Mouse (Mus musculus): Measurements from ENCODE around the gene Klhl2.
A peak's percentile ranks its signal among the peaks of the same experiment; 100 is the strongest.

Gene Klhl2

DNA sequence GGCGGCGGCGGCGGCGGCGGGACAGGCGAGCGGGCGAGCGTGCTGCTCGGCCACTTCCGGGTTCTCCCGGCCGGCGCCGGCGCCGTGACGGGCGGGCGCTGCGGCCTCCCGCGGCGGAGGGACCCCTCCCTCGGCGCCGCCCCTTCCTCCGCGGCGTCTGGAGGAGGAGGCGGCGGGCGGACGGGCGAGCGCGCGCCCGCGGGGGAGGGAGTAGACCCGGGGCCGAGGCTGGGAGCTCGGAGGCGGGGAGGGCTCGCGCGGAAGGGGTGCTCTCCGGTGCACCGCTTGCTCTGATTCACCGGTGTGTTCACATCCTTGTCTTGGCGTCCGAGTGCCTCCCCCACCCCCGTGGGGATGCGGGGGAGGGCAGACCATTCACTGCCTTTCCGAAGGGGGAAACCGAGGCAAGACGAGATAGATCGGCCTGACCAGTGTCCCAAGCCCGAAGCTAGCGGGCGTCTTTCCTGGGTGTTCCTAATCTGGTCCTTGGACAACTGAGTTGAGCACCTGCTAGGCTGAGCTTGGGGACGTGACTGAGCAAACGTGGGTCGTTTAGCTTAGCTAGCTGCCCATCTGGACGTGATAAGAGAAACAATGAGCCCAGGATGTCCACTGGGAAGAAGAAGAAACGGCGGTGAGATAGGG lies at the start of gene Klhl2:
Gene Klhl2, minus strand, starts transcription at position 121 of the 645 bp plus-strand sequence.
- peak; percentile 73 for DNase-seq (ENCODE audit: extremely low spot score, low spot score)

DNA sequence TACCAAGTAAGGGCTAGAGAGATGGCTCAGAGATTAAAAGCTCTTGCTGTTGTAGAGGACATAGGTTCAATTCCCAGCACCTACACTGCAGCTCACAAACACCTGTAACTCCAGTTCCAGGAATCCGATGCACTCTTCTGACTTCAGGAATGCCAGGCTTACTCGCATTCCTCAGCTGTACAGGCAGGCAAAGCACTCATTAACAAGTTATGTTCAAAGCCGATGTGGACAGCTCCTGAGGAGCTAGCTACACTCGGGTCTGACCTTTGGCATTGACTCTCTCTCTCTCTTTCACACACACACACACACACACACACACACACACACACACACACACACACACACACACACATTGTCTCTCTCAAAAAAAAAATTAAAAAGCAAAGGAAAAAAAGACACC lies 48.9 kb upstream of the Klhl2 start:
- DNase-seq (ENCODE audit: extremely low spot score, low spot score): no peak

DNA sequence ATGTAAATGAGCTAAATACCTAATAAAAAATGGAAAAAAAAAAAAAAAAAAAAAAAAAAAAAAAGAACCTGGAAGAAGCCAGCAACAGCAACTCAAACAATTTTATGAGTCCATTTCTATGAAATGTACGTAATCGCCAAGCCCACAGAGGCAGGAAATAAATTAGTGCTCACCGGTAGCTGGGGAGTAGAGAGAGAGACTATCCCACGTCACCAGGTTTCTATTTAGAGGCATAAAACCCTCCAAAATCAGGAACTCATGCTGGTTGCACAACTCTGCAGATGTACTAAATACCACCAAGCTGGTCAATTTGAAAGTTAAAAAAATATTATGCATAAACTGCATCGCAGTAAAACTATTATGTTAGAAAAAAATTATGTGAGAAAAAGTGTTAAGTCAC lies 46.9 kb upstream of the Klhl2 start:
- DNase-seq (ENCODE audit: extremely low spot score, low spot score): no peak

DNA sequence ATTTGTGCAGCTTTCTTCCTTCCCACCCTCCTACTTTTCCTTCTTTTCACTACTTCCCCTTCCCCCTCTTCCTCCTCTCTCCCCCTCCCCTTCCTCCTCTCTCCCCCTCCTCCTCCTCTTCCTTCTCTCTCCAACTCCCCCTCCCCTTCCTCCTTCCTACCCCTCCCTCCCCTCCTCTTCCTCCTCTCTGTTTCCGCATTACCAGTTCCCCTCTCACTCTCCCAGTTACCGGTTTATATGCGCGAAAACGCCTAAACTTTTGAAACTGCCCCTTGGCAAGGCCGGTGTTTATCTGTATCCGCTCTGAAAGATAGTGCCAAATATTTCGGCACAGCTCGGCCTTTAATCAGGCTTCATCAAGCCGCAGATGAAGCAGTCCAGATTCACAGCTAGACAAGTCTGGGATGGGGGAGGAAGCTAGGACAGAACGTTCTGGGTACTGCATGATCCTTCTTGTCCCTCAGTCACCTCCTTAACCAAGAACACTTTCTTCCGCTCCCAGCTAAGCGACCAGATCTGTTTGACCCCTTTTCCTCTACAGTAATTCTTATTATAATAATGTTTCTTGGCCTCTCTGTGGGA lies 30.9 kb upstream of the Klhl2 start:
- no peak for DNase-seq (ENCODE audit: extremely low spot score, low spot score)

DNA sequence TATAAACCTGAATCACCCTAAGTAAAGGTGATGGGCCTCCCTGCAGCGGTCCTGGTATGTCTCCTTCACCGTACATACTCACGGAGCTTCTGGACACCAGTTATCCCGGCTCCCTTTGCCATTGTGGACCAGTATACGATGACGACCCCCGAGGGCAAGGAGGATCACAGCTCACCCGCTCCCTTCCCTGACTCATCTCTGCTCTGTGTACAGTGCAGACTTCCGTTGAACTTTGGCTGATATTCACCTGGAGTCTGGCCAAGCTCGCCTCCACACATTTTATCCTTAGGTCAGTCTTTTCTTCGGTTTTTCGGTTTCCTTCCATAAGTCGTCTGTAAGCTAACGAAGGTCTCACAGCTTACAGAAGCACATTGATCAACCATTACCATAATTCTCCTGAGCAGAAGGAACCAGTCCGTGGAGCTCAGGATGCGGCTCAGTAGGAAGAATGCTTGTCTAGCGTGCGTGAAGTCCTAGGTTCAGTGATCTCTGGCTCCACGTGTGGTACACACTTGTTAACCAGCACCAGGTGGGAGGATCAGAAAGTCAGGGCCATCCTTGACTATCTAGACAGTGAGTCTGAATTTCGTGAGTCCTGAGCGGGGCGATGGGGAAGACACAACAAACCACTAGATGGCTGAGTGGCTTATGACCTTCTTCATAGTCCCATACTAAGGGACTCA lies 28.0 kb upstream of the Klhl2 start:
- no peak for DNase-seq (ENCODE audit: extremely low spot score, low spot score)

DNA sequence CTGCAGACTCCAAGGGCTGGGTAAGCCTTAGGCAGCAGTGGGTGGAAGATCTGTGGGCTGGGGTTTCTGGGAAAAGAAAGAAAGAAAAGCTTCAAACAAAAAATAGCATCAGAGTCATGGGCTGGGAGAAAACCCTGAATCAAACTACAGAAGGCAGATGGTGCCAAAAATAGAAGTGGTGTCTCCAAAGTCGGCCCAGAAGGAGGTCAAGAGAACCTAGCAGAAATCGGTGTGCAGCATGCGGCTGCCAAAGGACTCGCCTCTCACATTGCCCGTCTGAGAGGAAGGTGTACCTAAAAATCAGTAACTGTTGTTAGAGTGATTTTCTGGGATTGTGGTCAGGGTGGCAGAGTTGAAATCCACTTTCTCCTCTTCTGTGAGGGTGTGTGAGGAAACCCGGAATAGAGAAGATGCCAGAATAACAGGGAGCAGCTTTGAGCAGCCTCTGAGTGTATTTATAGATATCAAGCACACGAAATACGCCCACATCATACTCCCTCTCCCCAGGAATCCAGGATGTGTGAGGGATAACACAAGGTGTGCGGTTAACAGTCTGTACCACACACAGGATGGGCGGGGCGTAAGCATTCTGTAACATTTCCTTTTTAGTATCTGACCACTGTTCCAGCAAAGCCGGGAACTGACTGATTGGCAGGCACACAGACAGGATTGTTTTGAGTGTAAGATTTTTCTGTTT lies 21.8 kb upstream of the Klhl2 start:
- no peak for DNase-seq (ENCODE audit: extremely low spot score, low spot score)

DNA sequence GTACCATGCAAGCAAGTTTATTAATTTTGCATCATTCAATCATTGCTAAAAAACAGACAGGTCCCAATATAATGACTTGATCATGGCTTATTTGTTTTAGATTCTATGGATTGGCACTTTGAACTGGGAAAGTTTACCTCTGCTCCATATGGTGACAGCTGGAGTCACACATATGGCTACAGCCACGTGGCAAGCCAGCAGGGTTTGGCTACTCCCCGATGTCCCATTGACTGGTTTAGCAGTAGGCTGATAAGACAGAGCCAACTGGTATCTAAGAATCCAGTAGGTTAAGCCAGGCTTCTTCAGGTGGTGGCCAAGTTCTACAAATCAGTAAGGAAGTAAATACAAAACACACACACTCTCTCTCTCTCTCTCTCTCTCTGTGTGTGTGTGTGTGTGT lies 20.4 kb upstream of the Klhl2 start:
- no peak for DNase-seq (ENCODE audit: extremely low spot score, low spot score)

DNA sequence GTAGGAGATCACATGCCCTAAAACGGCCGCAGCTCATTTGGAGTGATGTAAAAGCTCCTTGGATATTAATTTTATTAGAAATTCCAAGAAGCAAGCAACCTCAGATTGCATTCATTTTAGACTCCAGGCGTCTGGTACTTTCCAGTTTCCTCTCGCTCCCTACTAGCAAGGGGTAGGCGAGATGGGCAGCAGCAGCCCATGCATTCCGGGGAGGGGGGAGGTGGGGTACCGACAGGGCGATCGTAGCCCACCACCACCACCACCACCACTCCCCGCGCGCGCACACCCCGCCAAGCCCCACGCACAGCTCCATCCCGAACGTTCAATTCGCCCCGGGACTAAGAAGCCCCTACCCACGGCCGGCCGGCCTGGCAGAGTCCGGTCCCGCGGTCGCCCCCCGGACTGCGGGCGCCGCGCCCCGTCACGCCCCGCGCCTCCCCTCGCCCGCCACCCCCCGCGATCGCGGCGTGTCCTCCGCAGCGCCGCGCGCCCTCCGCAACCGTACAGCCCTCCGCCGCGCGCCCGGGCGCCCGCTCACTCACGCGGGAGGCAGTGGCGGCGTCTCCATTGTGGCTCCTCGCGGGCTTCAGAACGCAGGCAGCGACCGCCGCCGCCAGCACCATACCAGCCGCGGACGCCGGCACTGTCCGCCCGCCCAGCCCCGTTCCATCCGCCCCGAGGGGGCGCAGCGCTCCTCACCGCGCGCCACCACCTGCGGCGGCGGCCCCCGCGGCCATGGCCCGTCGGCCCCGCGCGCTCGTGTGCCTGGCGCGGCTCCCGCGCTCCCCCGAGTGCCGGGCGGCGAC lies 523 bp downstream of the Klhl2 start:
- peak; percentile 64 for DNase-seq (ENCODE audit: extremely low spot score, low spot score)

DNA sequence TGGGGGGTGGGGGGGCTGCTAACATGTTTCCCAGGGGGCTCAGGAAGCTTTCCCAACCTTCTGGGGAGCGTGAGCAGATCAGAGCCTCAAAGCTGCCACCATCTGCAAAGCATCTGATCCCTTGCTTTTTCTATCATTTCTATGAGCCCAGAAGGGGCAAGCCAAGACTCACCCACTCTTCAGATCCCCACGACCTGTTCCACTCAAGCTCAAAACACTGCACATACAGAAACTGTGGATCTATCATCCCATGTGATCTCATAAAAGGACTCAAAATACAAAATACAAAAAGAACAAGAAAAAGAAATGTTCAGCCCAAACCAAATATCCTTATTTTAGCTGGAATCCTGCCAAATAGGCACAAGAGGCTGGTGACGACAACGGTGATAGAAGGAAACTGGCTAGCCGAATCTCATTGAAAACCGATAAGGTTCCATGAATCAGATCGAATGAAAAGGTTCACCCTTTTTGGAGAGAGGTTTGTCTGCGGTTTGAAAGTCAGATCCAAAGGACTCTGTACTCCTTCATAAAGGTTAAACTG lies 1.5 kb downstream of the Klhl2 start:
- DNase-seq (ENCODE audit: extremely low spot score, low spot score): no peak

DNA sequence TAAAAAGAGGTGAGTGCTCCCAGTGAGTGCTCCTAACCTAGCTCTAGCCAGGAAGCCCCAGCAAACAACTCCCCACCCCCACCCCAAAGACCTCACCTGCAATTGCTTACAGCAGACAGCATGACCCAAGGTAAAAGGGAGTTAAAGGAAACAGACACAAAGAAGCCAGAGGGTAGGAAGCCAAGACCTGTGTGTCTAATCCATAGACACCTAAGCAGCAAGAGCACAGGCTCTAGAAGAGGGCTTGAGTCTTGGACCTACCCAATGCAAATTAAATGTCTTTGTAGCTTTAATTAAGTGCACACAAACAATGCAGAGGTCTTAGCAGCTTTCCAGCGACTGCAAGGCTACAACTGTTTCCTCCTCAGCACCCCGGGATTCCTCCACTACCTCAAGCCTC lies 2.2 kb downstream of the Klhl2 start:
- no peak for DNase-seq (ENCODE audit: extremely low spot score, low spot score)

DNA sequence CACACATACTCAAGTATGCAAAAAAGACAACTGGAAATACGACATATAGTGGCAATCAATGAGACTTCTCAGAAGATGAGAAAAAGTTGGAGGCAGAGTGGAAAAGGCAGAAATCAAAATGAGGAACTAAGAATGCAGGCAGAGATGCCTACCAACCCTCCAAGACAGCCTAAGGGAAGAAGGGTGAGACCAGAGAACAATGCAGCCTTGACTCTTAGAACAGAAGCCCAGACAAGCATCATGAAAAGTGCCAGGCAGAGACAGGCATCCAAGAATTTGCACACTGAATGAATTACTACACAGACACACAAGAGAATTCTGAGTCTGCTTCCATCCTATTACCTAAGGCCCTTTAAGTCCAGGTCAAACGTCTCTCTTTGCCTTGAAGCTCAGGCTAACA lies 2.6 kb downstream of the Klhl2 start:
- no peak for DNase-seq (ENCODE audit: extremely low spot score, low spot score)

DNA sequence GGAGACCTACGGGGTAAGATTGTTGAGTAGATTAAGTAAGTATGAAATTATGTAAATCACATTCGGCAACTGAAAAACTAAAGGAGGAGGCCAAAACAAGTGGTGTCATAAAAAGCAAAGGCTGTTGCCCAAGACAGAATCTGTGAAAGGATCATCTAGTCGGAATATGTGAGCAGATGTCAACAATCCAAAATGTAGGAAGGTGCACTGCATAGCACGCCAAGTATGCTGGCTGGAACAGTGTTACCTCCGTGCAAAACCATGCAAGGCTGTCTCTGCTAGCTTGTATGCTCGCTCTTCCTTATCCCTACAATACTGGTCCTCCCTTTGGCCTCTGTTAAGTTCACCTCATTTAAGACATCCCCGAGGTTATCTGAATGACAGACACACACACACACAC lies 4.5 kb downstream of the Klhl2 start:
- no peak for DNase-seq (ENCODE audit: extremely low spot score, low spot score)

DNA sequence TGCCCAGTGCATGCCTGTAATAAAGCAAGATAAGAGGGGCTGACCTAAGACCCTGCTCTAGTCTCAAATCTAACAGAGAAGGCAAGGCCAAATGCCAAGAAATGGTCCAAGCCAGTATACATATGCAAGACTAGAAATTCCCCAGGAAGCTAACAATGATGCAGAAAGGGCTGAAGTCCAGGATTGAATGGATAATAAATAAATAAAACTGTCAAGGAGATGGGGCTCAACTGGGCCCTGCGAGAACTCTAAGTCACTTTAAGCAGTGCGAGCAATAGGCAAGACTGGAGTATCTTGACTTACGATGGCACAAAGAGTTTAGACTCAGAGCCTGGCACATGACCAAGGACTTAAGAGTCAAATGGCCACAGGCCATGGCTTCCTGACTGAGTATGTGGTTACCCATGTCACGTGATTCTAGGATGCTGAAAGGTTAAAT lies 5.8 kb downstream of the Klhl2 start:
- no peak for DNase-seq (ENCODE audit: extremely low spot score, low spot score)

DNA sequence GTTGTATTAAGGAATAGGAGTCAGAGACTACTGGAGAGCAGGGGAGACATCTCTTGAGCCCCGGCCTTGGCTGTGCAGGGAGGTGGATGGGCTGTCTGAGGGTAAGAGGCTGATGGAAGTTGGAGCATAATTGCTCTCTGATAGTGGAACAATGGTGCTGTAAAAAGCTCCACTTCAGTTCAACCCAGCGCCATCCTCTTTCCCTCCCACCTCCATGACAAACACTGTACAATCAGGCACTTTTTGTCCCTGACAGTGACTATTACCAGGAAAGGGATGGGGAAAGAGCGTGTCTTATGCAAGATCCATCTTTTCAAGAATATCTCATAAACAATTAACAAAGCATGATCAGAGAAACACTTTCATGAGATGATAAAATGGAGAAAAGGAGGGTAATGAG lies 6.6 kb downstream of the Klhl2 start:
- no peak for DNase-seq (ENCODE audit: extremely low spot score, low spot score)

DNA sequence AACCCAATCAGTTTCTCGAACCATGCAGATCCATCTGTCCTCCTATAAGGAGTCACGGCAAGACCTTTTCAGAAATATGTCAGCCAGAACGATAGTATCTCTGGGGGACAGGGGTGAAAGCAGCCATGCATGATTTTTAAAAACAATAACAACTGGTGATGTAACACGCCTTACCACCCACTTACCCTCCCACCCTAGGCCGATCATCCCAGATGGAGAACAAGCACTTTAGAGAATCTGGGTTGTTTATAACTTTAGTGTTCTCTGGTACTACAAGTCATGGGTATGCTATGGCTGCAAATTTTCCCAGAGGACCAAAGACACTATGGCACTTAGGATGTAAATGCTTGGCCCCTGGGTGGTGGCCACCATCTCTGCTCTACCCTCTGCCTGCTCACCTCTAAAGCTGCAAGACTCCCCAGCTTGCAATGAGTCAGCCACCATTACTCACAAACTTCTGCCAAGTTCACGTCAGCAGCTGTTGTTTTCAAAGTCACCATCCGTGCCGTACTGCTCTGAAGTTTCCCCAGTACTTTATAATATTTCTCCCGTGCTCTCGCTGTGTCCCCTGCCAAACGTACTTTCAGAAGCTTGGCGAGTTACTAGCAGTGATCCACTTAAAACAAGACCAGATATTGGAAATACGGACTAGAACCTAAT lies 7.9 kb downstream of the Klhl2 start:
- DNase-seq (ENCODE audit: extremely low spot score, low spot score): no peak

DNA sequence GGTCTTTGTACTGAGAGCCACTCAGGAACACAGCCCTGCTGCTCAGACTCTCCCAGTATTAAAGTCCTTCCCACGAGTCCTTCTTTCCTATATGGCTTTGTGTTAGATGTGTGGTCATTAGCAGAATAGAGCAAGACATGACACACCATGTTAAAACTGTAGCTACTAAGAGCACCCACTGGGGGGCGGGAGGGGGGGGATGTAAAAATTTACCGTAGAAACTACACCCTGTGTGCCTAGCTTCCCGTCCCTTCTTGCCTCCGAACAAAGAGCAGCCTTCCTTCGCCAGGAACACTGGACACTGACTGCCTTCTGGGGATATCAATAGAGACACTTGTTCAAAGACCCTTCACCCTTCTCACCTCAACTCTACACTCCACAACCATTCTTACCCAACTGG lies 10.2 kb downstream of the Klhl2 start:
- DNase-seq (ENCODE audit: extremely low spot score, low spot score): no peak

DNA sequence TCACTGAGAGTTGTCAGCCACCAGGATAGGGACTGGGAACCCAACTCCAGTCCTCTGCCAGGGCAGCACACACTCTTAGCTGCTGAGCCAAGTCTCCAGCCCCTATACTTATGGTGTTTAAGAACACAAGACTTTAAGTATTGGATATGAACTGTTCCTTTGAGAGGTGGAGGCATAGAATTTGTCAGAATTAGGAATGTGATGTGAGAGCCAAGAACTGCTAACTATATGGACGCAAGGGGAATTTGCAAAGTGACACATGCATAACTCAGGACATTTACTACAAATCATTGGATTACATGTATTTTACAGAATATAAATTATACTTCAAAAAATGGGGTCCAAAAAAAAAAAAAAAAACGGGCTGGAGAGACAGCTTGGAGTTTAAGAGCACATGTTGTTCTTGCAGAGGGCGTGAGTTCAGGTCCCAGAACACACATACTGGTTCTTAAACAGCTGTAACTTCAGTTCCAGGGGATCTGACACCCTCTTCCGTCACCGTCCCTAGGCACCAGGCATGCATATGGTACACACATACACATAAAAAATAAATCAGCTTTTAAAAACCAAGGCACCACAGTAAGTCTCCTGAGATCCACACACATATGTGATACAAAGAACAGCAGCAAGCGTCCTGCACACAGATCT lies 14.2 kb downstream of the Klhl2 start:
- no peak for DNase-seq (ENCODE audit: extremely low spot score, low spot score)

DNA sequence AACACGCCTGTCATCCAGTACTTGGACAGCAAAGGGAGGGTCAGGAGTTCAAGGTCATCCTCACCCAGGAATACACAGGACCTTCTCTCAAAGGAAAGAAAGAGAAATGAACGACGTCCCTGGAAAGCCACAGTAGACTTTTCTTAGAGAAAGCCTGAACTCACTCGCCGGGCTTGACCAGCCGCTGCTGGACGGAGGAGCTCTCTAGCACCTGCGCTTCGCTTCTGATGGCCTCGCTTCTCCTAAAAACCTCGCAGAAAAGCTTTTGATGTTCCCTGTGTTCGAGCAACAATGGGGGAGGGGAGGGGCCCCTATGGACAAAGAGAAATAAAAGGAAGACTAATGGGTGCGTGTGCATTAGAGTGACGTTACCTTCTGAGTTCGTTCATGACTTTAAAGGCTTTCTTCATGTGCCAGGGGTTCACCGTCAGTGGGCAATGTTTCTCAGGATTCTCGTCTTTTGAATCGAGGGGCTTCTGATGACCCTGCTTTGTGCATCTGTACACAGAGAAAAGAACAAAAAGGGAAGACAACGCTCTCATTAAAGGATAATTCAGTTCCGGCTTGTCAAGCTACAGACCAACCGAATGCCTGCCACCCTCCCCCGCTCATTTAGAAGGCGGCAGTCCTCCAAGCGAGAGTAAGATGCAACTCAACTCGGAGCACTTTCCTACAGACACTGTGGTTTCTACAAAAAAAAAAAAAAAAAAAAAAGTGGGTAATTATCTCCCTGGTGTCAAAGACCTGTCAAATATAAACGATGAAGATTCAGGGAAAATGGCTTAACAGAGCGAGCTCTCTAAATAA lies 15.5 kb downstream of the Klhl2 start:
- DNase-seq (ENCODE audit: extremely low spot score, low spot score): no peak

DNA sequence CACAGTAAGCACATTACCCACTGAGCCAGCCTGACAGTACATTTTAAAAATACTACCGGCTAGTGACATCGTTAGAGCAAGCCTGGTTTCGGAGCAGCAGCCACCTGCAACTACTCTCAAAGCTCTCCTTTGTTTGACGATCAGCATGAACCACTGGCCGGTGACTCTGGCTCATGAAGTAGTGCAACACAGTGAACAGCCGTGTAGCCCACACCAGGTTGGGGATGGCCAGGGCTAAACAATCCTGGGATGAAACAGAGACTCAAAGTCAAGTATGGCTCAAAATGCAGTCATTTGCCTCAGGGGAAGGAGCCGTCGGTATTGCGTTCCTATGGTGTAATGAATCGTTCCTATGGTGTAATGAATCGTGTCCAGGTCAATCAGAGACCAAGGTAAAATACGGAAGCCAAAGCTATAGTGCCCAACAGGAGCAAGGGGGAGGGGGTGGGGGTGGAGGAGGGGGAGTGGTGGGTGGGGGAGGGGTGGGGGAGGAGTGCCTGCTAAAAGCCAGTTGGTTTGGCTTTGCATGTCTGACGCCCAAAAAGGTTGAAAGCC lies 17.2 kb downstream of the Klhl2 start:
- no peak for DNase-seq (ENCODE audit: extremely low spot score, low spot score)

Measured in neural tube, embryonic 10.5 days (tissue).